Mouse (Mus musculus): Measurements from ENCODE around the gene Ogdh.

GRCm38 (mm10) chr11:6323348-6323747 lies 31.9 kb downstream of the Ogdh start:
- no peak for TF ChIP-seq CTCF (conservative IDR thresholded peaks at IDR 0.05; ENCODE audit: insufficient read depth, insufficient read length, low read depth, low read length)
- no peak for TF ChIP-seq POLR2A (IDR thresholded peaks at IDR 0.05; ENCODE audit: low read depth, low read length)
